Mouse (Mus musculus): ENCODE results near the gene Rgs8.

Rgs8 gene

DNA sequence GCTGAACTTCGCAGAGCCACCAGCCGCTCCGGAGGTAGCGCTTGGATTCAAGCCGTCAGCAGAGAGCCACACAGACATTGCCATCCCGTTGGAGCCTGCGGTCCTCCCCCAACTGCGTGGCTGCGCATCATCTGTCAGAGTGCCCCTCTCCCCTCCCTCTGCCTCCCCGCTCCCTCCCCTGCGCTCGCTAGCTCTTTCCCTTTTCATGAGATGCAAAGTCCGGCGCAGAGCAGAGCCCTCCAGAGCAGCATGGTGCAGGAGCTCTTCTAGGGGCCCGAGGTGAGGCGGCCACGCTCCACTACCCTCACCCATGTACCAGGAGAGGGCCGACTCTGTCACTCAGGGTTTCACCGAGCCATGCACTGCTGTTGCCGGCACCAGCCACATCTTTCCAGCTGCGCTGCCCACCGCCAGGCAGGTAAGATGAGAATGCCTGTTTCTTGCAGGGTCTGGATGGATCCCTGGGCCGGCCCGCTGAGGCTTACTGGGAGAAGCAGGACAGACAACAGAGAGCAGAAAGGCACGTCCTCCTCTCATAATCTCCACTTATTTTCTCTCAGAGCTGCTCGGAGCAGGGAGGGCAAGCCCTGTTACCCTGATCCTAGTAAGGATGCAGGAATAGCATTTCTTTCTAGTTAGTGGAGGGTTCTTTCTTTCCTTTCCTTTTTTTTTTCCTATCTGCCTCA lies at the start of gene Rgs8:
Gene Rgs8 (plus strand): TSS at position 88 of the 686 bp plus-strand sequence.
- no peak for DNase-seq (ENCODE audit: low spot score)

DNA sequence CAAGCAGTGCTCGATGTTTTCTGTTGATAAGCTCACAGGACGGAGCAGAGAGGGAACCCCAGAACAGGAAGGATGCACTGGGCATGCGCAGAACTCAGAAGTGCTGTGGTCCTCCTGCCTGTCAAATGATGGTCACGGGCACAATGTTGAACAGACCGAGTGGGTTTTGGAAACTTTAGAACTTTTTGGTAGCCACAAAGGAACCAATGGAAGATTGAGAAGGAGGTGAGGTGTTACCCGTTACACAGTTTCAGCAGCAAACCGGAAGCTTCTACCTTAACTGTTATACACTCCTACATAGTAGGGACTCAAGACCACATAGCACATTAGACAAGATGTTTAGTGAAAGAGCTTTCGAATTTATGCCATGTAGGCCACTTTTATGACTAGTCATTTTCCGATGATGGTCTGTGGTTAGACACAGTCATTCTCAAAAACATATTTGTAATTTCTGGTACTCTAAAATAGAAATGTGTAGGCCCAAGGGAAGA lies 35.4 kb upstream of the Rgs8 start:
- no peak for DNase-seq (ENCODE audit: low spot score)

DNA sequence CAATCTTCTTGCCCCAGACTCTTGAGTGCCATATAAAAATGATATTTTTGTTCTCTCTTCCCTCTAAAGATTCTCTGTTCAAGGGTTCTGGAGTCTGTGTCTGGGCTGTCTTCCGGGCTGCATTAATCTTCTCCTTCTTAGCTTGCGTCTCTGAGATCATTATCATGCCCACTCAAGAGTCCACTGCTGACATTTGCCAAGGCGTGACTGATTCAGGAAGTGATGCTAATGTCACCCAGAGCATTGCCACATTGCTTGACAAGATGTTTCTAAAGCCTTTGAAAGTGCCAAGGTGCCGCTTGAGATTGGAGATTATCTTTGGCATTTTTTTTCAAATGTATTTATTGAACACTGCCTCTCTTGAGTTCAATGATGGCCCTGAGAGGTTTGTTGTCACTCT lies 29.8 kb upstream of the Rgs8 start:
- DNase-seq (ENCODE audit: low spot score) = no peak

GRCm38 (mm10) chr1:153632686-153633085 lies 20.1 kb upstream of the Rgs8 start:
- DNase-seq (ENCODE audit: low spot score) = no peak

GRCm38 (mm10) chr1:153635056-153635455 lies 17.8 kb upstream of the Rgs8 start:
- DNase-seq (ENCODE audit: low spot score) = no peak

DNA sequence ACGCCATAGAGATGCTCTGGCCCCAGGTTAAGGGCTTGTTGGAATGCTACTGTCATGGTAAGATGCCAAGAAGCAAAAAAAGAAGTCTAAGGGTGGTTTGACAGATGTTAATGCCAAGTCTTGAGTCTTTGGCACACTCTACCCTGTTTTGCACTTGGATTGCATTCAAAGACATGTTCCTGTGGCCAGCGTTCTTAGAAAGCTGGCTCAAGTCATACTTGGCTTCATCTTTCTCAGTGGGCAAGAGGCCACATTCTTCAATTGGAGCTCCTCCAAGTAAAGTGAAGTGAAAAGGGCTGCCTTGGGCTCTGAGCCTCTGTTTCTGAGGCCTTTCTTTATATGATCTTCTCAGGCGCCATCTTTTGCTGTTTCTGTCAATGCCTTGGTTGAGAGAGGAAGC lies 17.3 kb upstream of the Rgs8 start:
- no peak for DNase-seq (ENCODE audit: low spot score)

GRCm38 (mm10) chr1:153636821-153637220 lies 16.0 kb upstream of the Rgs8 start:
- no peak for DNase-seq (ENCODE audit: low spot score)

DNA sequence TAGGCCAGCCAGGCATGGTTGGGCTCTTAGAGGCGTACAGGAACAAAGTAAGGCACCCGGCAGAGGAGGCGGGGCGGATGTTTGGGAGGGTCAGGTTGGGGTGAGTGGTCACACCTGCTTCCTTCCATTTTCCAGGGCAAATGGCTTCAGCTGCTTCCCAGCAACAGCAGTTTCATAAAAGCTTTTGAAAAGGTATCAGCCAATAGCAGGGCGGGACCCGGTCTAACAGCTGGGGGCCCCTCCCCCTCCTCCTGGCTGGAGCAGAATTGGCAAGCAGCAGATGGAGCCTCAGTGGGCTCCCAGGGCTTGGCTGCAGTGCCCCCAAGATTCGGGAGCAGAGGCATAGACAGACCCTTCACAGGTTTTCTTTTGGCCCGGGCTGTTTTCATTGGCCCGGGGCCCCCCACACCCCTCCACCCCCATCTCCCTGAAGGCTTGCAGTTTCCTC lies 11.3 kb upstream of the Rgs8 start:
- DNase-seq (ENCODE audit: low spot score) = no peak

DNA sequence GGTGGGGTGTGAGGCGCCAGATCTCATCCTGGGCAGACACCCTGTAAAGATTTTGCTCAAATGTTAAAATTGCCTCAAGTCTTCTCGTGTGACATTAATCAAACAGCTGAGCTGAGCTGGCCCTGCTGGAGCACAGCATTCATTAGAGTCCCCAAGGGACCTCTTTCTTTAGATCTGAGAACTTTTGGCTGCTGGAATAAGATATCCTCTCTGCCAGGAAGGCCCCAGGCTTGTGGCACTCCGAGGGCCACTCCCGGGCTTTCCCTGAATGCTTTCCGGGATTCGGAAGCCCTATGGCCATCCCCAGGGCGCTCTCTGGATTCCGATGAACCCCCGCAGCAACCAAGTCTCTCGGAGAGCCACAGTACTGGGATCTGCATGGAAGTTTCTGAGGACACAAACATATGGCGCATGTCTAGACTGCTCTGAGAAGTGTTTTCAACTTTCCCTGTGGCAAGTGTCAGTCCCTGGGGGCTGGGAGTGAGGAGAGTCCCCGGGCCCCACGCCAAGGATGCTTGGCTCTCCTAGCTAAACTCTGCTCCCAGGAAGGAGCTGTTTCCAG lies 10.8 kb upstream of the Rgs8 start:
- DNase-seq (ENCODE audit: low spot score) = no peak

GRCm38 (mm10) chr1:153653674-153654073 lies 849 bp downstream of the Rgs8 start:
- no peak for DNase-seq (ENCODE audit: low spot score)

DNA sequence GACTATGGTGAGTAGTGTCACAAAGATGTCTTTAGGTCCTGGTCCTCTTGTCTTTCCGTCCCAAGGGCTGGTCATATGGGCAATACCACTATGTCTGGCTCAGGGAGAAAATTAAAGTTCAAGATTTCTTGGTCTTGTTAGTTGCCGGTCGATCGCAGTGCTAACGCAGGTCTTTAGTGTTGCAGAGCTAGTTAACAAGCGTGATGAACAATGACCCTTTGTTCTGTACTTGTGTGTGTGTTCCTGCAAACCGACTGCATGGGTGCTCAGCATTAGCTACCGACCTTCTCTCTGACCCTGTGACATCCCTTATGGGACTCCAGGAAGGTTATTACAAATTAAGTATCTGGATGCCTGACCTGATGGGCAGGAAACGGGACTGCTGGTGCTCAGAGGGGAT lies 6.8 kb downstream of the Rgs8 start:
- DNase-seq (ENCODE audit: low spot score) = no peak

DNA sequence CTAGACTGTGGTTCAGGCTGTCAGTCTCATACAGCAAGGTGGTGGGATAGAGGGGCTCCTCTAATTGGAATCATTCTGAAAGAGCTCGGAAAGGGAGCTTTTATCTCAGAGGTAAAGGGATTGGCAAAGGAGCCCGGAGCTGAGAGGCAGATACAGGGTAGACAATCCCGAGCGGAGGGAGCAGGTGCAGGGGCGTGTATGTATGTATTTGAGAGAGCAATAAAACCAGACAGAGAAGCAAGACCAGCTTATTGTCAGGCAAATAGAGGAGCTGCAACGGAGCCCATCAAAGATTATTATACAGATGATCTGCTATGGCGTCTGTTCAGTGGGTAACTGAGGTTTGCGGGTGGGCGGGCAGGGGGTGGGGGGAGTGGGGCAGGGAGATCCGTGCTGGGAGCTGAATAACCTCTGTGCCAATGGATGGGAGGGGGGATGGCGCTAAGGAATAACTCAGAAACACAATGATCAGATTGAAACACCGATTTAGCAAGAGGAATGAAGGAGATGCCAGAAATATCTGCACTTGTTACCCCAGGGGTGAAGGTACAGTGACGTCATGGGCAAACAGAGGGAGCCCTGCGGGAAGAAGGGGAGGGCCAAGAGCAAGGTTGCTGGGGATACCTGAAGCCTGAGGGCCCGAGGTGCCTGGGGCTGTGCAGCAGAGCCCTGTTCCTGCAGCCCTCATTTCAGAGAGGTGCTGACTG lies 8.3 kb downstream of the Rgs8 start:
- no peak for DNase-seq (ENCODE audit: low spot score)

DNA sequence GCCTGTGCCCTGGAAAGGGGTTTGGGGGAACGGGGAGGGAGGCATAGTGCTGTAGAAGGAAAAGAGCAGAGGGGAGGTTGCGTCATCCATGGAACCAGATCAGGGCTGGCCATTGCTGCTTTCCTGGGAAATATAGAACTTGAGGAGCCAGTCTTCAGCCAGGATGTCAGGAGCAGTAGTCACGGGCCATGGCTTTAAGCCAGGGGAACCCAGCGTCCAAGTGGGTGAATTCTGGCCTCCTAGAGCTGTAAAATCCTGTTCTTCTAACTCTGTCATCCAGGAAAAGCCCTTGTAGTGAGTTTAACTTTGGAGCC lies 8.8 kb downstream of the Rgs8 start:
- DNase-seq (ENCODE audit: low spot score) = no peak

GRCm38 (mm10) chr1:153662362-153662761 lies 9.5 kb downstream of the Rgs8 start:
- no peak for DNase-seq (ENCODE audit: low spot score)

DNA sequence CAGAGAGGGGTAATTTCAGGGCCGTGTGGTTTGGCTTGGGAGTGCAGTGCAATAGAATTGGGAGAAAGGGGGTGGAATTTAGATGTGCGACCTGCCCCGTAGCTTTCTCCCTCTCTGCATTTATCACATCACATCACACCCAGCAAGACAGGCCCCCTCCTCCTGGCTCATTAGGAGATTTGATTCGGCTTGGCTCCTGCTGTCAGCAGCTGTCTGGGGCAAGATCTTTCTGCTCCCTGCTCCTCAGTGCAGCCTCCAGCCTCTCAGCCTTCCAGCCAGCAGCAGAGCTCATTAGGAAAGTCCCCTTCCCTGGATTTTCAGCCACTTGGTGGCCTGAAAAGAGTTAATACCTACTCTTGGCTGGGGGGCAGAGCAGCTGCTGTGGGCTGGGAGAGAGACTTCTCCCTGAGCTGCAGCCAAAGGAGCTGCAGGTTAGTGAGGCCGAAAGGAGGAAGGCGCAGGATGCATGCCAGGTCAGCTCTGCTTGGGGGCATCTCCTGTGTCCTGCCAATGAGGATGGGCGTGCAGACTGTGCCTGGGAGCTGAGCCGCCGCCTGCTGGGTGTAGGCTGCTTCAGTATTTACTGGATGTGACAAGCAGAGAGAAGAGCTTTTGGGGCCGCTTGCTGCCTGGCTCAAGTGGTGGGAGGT lies 12.4 kb downstream of the Rgs8 start:
- DNase-seq (ENCODE audit: low spot score) = no peak

DNA sequence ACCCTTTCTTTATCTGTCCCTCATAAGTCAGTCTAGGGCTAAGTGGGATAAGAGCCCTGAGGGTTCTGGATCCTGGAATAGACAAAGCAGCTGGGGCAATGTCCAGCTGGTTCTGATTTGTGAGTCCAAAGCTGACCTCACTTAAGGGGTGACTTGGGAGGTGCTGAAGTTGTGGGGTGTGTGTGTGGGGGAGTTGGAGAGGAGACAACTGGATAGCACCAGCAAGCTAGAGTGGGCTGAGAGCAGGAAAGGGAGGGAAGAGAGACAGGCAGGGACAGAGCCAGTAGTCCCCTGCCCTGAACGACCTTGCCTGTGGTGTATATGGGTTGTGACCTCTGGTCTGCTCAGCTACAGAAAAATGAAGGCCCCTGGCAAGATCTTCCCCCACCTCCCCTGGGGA lies 13.4 kb downstream of the Rgs8 start:
- no peak for DNase-seq (ENCODE audit: low spot score)

DNA sequence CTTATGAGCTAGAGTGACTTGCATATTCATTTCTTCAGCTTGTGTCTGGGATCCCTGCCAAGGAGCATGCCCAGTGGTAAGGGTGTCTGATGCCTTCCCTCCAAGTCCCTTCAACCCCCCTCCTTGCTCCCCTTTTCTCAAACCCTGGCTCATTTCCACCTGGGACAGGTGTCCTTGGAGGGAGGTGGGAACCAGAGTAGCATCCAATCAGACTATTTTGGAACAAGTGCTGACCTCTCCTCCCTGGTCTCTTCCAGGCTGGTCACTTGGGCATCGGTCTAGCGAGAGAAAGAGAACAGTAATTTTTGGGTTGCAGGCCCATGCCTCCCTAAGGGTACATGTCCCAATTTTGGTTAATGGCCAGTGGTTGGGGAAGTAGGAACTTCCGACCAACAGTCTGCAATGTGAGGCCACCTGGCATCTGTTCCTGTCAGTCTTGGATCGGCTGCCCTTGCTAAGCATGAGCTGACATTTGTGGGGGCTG lies 14.5 kb downstream of the Rgs8 start:
- no peak for DNase-seq (ENCODE audit: low spot score)

GRCm38 (mm10) chr1:153667781-153668180 lies 15.0 kb downstream of the Rgs8 start:
- DNase-seq (ENCODE audit: low spot score) = no peak

GRCm38 (mm10) chr1:153669086-153669485 lies 16.3 kb downstream of the Rgs8 start:
- no peak for DNase-seq (ENCODE audit: low spot score)

DNA sequence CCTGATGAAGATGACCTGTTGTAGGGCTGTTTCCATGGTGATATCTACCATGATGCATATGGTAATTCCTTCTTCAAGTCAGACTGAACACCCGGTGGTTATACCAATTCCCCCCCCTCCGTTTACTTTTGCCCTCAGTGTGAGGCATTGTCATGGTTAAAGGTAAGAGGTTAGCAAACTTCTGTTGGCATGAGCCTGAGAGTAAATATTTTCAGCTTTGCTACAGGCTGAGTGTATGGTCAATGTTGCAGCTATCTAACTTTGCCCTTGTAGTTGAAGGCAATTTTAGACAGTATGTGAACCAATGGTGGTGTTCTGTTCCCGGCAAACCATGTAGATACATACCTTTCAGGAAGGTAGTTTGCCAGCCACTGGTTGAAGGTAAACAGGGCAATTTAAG lies 16.9 kb downstream of the Rgs8 start:
- no peak for DNase-seq (ENCODE audit: low spot score)

DNA sequence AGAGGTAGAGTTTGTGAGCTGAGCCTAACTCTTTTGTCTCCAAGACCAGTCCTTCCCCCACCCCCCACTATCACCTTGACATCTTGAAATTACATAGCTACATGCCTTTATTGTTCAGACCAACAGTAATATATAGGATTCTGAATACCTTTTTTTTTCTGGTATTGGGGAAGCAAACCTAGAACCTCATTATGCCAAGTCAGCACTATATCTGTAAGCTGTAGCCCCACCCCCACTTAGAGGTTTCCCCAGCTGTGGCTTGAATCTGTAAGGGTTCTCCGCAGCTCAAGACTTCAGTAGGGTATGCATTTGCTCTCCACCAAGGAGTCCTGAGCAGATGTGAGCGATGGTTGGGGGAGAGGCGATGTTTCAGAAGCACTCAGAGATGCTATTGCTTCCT lies 18.5 kb downstream of the Rgs8 start:
- DNase-seq (ENCODE audit: low spot score) = no peak

DNA sequence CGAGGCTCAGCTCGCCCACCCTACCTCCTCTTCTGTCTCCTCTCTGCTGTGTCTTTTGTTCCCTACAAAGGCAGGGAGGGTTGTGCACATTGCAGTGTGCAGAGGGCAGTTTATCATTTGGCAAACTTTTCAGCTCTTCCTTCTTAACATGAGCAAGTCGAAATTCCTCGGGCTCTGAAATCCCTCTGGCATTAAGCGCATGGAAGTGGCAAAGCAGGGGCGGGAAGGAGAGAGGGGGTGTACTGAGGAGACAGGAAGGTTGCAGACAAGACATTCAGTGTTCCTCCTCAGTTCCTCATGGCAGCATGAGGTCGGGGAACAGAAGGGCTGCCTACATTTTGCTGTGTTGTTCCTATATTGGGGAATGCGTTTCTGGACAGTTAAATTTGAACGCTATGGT lies 19.9 kb downstream of the Rgs8 start:
- DNase-seq (ENCODE audit: low spot score) = no peak

- no peak for DNase-seq (ENCODE audit: low spot score)
Observed at GRCm38 (mm10) chr1:153673900-153674299, 21.1 kb downstream of the Rgs8 start.

Data from MN1 (cell line).